Mouse (Mus musculus) T-helper 17 cell (primary cell): ENCODE measurements around the gene Atf4.

Experiments
- in situ Hi-C, 2 experiments: fragments of 300-600 bp; cut with MboI, MseI; formaldehyde crosslinking; loops; 1 replicate in 1 of 2; 2 replicates in 1 of 2; pipeline ENCODE4 v1.15.1; 2025; ENCODE audit warnings: high pct_unique_total_duplicates in 2 of 2

The Atf4 gene

GRCm38 (mm10) chr15:80277107-80277506 lies 22.1 kb downstream of the Atf4 start:
- in situ Hi-C loops, result no loop called here

- in situ Hi-C loops, result no loop called here
These were observed 22.6 kb downstream of the Atf4 start for GRCm38 (mm10) chr15:80277625-80278024.

GRCm38 (mm10) chr15:80278121-80278759 lies 23.3 kb downstream of the Atf4 start:
- in situ Hi-C loops, result no loop called here

GRCm38 (mm10) chr15:80279053-80279452 lies 24.1 kb downstream of the Atf4 start:
- in situ Hi-C loops, result no loop called here

- in situ Hi-C loops, result loop anchor here (5.0 kb wide), 2 partner anchors 402 to 417 kb away; no protein-coding TSS in a partner anchor
These were observed 25.7 kb downstream of the Atf4 start for GRCm38 (mm10) chr15:80280646-80281045.

- in situ Hi-C loops, result no loop called here
These were observed 31.9 kb downstream of the Atf4 start, which contains the start of gene Cacna1i for GRCm38 (mm10) chr15:80286851-80287415. Cacna1i (plus strand) TSS chr15:80287238.

GRCm38 (mm10) chr15:80288036-80288435 lies 33.1 kb downstream of the Atf4 start:
- in situ Hi-C loops, result no loop called here

- in situ Hi-C loops, result no loop called here
These were observed 34.5 kb downstream of the Atf4 start for GRCm38 (mm10) chr15:80289436-80289835.

- in situ Hi-C loops, result loop anchor here (5.0 kb wide), 2 partner anchors 400 to 570 kb away; no protein-coding TSS in a partner anchor
These were observed 42.2 kb downstream of the Atf4 start for GRCm38 (mm10) chr15:80297146-80297545.

- in situ Hi-C loops, result no loop called here
These were observed 48.8 kb downstream of the Atf4 start for GRCm38 (mm10) chr15:80303779-80304178.

- in situ Hi-C loops, result no loop called here
These were observed 49.2 kb downstream of the Atf4 start for GRCm38 (mm10) chr15:80304188-80304587.

GRCm38 (mm10) chr15:80306146-80306545 lies 51.2 kb downstream of the Atf4 start:
- in situ Hi-C loops, result no loop called here
